Mouse (Mus musculus) layer of hippocampus, adult 8-10 months (tissue): Measurements from ENCODE around the gene Brca1. TPM values are rescaled to one million over a fixed set of nuclear protein-coding genes. Genes with fewer than 3 reads are reported as not detected.
A peak's percentile ranks its signal among the peaks of the same experiment; 100 is the strongest.
"Not testable (repeated sequence)": the region's sequence is repeated elsewhere in the genome, so short reads cannot be mapped to it uniquely, and the experiment has no call there.

Experiments
- DNase-seq, 2 experiments: peaks; one replicate each; pipeline ENCODE4 v3.0.0; 2022; ENCODE audit warnings: low spot score in 2 of 2
- total RNA-seq, 4 experiments: library from RNA; stranded (reverse); gene quantifications; 2 replicates each; pipeline ENCODE4 v1.2.4; 2022

Brca1 gene
- total RNA-seq, 4 experiments from 2014 or later, result 0.83 to 2.0 (median 1.4) TPM

- no peak for DNase-seq
Measured at GRCm38 (mm10) chr11:101451536-101451935, 100.2 kb downstream of the Brca1 start.

DNA sequence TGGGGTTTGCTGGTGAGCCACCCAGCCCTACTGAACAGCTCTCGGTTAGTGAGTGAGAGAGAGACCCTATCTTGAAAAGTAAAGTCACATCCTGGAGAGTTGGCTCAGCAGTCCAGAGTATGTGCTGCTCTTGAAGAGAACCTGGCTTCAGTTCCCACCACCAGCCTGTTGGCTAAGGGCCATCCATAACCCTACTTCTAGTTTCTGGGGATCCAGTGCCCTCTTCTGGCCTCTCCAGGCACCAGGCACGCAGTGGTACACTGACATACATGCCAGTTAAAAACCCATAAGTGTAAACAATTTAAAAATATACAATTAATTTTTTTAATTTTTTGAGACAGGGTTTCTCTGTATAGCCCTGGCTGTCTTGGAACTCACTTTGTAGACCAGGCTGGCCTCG lies 101.4 kb downstream of the Brca1 start:
- no peak for DNase-seq

DNA sequence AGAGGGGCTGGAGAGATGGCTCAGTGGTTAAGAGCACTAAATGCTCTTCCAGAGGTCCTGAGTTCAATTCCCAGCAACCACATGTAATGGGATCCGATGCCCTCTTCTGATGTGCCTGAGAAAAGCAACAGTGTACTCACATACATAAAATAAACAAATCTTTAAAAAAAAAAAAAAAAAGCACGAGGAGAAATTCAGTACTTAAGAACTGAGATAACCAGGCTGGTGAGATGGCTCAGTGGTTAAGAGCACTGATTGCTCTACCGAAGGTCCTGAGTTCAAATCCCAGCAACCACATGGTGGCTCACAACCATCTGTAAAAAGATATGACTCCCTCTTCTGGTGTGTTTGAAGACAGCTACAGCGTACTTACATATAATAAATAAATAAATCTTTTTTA lies 102.2 kb downstream of the Brca1 start:
- DNase-seq, result not testable (repeated sequence)

GRCm38 (mm10) chr11:101448899-101449298 lies 102.9 kb downstream of the Brca1 start:
- DNase-seq, result no peak

GRCm38 (mm10) chr11:101448274-101448746 lies 103.4 kb downstream of the Brca1 start, which contains the start of gene Ifi35:
Gene Ifi35, plus strand, starts transcription at chr11:101448407.
- no peak for DNase-seq

DNA sequence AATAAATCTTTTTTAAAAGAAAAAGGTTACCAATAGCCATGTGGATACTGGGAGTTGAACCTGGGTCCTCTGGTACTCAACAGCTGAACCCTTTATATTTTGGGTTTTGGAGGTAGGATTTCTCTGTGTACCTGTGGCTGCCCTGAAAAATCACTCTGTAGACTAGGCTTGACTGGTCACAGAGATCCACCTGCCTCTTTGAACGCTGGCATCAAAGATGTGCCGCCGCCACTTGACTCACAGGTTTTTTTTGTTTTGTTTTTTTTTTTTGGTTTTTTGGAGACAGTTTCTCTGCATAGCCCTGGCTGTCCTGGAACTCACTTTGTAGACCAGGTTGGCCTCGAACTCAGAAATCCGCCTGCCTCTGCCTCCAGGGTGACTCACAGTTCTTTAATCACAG lies 104.0 kb downstream of the Brca1 start:
- DNase-seq, result no peak

- DNase-seq, result not testable (repeated sequence)
Measured at GRCm38 (mm10) chr11:101446860-101447259, 104.9 kb downstream of the Brca1 start.

GRCm38 (mm10) chr11:101446319-101446718 lies 105.4 kb downstream of the Brca1 start:
- DNase-seq, result no peak

DNA sequence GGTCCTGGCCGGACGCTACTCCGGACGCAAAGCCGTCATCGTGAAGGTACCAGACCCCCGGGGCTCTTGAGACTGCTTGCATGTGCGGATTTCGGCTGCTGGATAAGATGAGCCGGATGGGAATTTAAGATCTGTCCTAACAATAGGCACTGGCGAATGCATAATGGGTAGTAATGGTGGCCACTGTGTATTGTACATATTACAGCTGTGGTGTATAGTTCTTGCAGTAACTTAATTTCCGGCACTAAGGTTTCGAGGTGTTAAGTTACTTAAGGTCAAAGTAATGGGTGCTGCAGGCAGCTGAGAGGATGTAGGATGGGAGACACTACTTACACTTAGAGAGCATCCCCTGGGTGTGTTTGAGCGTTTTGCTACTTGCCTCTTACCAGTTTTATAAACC lies 109.0 kb downstream of the Brca1 start:
- DNase-seq, result no peak

- DNase-seq, result peak; percentile 98
Measured at GRCm38 (mm10) chr11:101442127-101442693, 109.5 kb downstream of the Brca1 start, which contains the start of gene Rpl27. Gene Rpl27, plus strand, starts transcription at chr11:101442298.

- not testable (repeated sequence) for DNase-seq
Measured at GRCm38 (mm10) chr11:101441450-101442126, 110.2 kb downstream of the Brca1 start.

Other genes with a start within 250 kb of the Brca1 start
- gene Becn1, start 249.7 kb downstream of the Brca1 start, total RNA-seq, result 100 to 1,000 TPM; 167 to 224 (median 191) TPM
- gene Psme3, start 235.7 kb downstream of the Brca1 start, total RNA-seq, result 100 to 1,000 TPM; 110 to 129 (median 117) TPM
- 1 to 10 TPM; 5.1 to 9.9 (median 7.4) TPM for gene Aoc2, start 226.9 kb downstream of the Brca1 start, total RNA-seq
- 1 to 10 TPM in 1 of 4 experiments, under 1 TPM in 3; 0.57 to 1.1 (median 0.78) TPM for gene Aoc3, start 221.3 kb downstream of the Brca1 start, total RNA-seq
- not detected for gene G6pc, start 184.4 kb downstream of the Brca1 start, total RNA-seq
- gene Aarsd1, start 134.3 kb downstream of the Brca1 start, total RNA-seq, result 10 to 100 TPM; 47.6 to 54.3 (median 48.9) TPM
- gene Gm27029, start 127.2 kb downstream of the Brca1 start, total RNA-seq, result 1 to 10 TPM; 6.0 to 9.6 (median 6.5) TPM
- gene Rundc1, start 126.9 kb downstream of the Brca1 start, total RNA-seq, result 10 to 100 TPM; 27.8 to 35.4 (median 31.9) TPM
- 1 to 10 TPM in 3 of 4 experiments, under 1 TPM in 1; 0.74 to 1.5 (median 1.3) TPM for gene Ptges3l, start 126.6 kb downstream of the Brca1 start, total RNA-seq
- 10 to 100 TPM; 23.9 to 46.8 (median 33.8) TPM for gene Rpl27, start 109.7 kb downstream of the Brca1 start, total RNA-seq
- 1 to 10 TPM; 2.2 to 7.6 (median 3.5) TPM for gene Ifi35, start 103.5 kb downstream of the Brca1 start, total RNA-seq
- gene Rnd2, start 87.0 kb downstream of the Brca1 start, total RNA-seq, result 100 to 1,000 TPM; 109 to 121 (median 110) TPM
- gene Vat1, start 85.7 kb downstream of the Brca1 start, total RNA-seq, result 10 to 100 TPM; 27.9 to 42.8 (median 34.9) TPM
- 100 to 1,000 TPM; 125 to 154 (median 137) TPM for gene Nbr1, start 194 bp upstream of the Brca1 start, total RNA-seq
- gene Tmem106a, start 30.3 kb upstream of the Brca1 start, total RNA-seq, result 1 to 10 TPM; 1.6 to 4.4 (median 3.3) TPM
- gene Gm11634, start 47.3 kb upstream of the Brca1 start, total RNA-seq, result not detected
- 10 to 100 TPM in 3 of 4 experiments, 1 to 10 TPM in 1; 9.3 to 16.1 (median 11.0) TPM for gene Rdm1, start 75.2 kb upstream of the Brca1 start, total RNA-seq
- gene Arl4d, start 113.6 kb upstream of the Brca1 start, total RNA-seq, result 10 to 100 TPM; 11.8 to 21.0 (median 17.4) TPM
- 10 to 100 TPM; 31.2 to 38.3 (median 35.3) TPM for gene Dhx8, start 181.0 kb upstream of the Brca1 start, total RNA-seq
- 10 to 100 TPM in 3 of 4 experiments, 1 to 10 TPM in 1; 9.8 to 17.3 (median 12.6) TPM for gene Etv4, start 233.4 kb upstream of the Brca1 start, total RNA-seq